Mouse (Mus musculus) intestine, embryonic 14.5 days (tissue): Measurements from ENCODE around the gene Rasl10a. TPM values are rescaled to one million over a fixed set of nuclear protein-coding genes. Genes with fewer than 3 reads are reported as not detected.

Source experiments
- ATAC-seq: fragments of 200-750 bp; cut with Nextera tagmentation; replicated peaks from 2 replicates; pipeline ENCODE4 v1.8.0; 2017; ENCODE audit warnings: low read depth, moderate number of reproducible peaks, moderate TSS enrichment, moderate library complexity; ENCODE audit not compliant: low FRiP score, low TSS enrichment
- DNase-seq: peaks from one replicate; pipeline ENCODE4 v3.0.0-alpha.2; 2018; ENCODE audit warnings: low spot score
- H3K27ac ChIP-seq: fragments of 300-500 bp; sonication (generic); 2 replicates; pipeline ENCODE4 v1.5.1; 2014; ENCODE audit warnings: low read depth, mild to moderate bottlenecking, control low read depth
- H3K27me3 ChIP-seq: fragments of 300-500 bp; sonication (generic); replicated peaks from 2 replicates; pipeline ENCODE4 v1.6.1; 2014; ENCODE audit warnings: low read length, control low read depth; ENCODE audit not compliant: control insufficient read depth, insufficient read depth
- H3K36me3 ChIP-seq: fragments of 300-500 bp; sonication (generic); 2 replicates; pipeline ENCODE4 v1.6.1; 2014; ENCODE audit warnings: low read length, control low read depth; ENCODE audit not compliant: control insufficient read depth, insufficient read depth
- H3K4me1 ChIP-seq: fragments of 300-500 bp; sonication (generic); replicated peaks from 2 replicates; pipeline ENCODE4 v1.6.1; 2014; ENCODE audit warnings: low read length, control low read depth, mixed read lengths; ENCODE audit not compliant: control insufficient read depth, insufficient read depth
- H3K4me2 ChIP-seq: fragments of 300-500 bp; sonication (generic); 2 replicates; pipeline ENCODE4 v1.6.1; 2014; ENCODE audit warnings: low read length
- H3K4me3 ChIP-seq: fragments of 300-500 bp; sonication (generic); 2 replicates; pipeline ENCODE4 v1.5.1; 2014; ENCODE audit warnings: low read depth, low read length, control low read depth, mixed read lengths
- H3K9ac ChIP-seq: fragments of 300-500 bp; sonication (generic); 2 replicates; pipeline ENCODE4 v1.6.1; 2014; ENCODE audit warnings: mild to moderate bottlenecking, low read length
- H3K9me3 ChIP-seq: fragments of 300-500 bp; sonication (generic); 2 replicates; pipeline ENCODE4 v1.6.1; 2016; ENCODE audit warnings: low read length, control low read depth; ENCODE audit not compliant: control insufficient read depth
- WGBS: fragments of 180-500 bp; shearing (Covaris S2); extraction: QIAGEN DNeasy Blood & Tissue Kit; methylation state at CpG from one replicate; pipeline ENCODE4 v1.1.7; 2014; 5-methylcytosine and 5-hydroxymethylcytosine counted together
- polyA plus RNA-seq: library from polyadenylated mRNA; unstranded; fragments of >200 nt; fragmentation: Nextera tagmentation; extraction: Ambion mirVana; gene quantifications from 2 replicates; pipeline ENCODE4 v1.2.1, GENCODE M21; 2014

The Rasl10a gene
- polyA plus RNA-seq, 1 experiment from 2014 or later: 1.1 TPM

- no peak overlapping the region for H3K9ac ChIP-seq
- H3K4me2 ChIP-seq: no peak overlapping the region
- peaks cover 34% of the 10 kb centered on the region for H3K36me3 ChIP-seq
- no peak overlapping the region for H3K27ac ChIP-seq
- H3K9me3 ChIP-seq: no peaks in the 10 kb centered on the region
- no peak for DNase-seq
- ATAC-seq: no peak
- 86% methylated on average over 8 of the region's 8 CpGs for WGBS
- no peaks in the 10 kb centered on the region for H3K4me1 ChIP-seq
- no peaks in the 10 kb centered on the region for H3K27me3 ChIP-seq
- no peak overlapping the region for H3K4me3 ChIP-seq
Measured at GRCm38 (mm10) chr11:5042645-5043381, 15.1 kb upstream of the Rasl10a start.

- peaks cover 9% of the 10 kb centered on the region for H3K36me3 ChIP-seq
- H3K27me3 ChIP-seq: no peaks in the 10 kb centered on the region
- H3K9ac ChIP-seq: no peak overlapping the region
- H3K4me3 ChIP-seq: no peak overlapping the region
- no peak overlapping the region for H3K4me2 ChIP-seq
- no peaks in the 10 kb centered on the region for H3K4me1 ChIP-seq
- H3K9me3 ChIP-seq: no peaks in the 10 kb centered on the region
- no peak for ATAC-seq
- DNase-seq: no peak
- H3K27ac ChIP-seq: no peak overlapping the region
- 47% methylated on average over 12 of the region's 12 CpGs for WGBS
Measured at GRCm38 (mm10) chr11:5046321-5046926, 11.5 kb upstream of the Rasl10a start.

- no peak for DNase-seq
- Histone ChIP-seq H3K4me3 (no peak overlapping the region), H3K36me3 (no peaks in the 10 kb centered on the region), H3K27ac (no peak overlapping the region), H3K9ac (no peak overlapping the region), H3K9me3 (no peaks in the 10 kb centered on the region), H3K27me3 (peaks cover 17% of the 10 kb centered on the region), H3K4me1 (no peaks in the 10 kb centered on the region), H3K4me2 (no peak overlapping the region)
- no peak for ATAC-seq
- WGBS: 85% methylated on average over 10 of the region's 10 CpGs
Measured at GRCm38 (mm10) chr11:5051629-5052028, 6.3 kb upstream of the Rasl10a start.

- ATAC-seq: no peak
Measured at GRCm38 (mm10) chr11:5052200-5052854, 5.6 kb upstream of the Rasl10a start.

GRCm38 (mm10) chr11:5054151-5054550 lies 3.8 kb upstream of the Rasl10a start:
- ATAC-seq (no peak; the same call in 1 of the 2 replicates), DNase-seq (no peak)
- no peak overlapping the region for H3K9ac ChIP-seq
- peaks cover 40% of the 10 kb centered on the region for H3K27me3 ChIP-seq
- no peak overlapping the region for H3K27ac ChIP-seq
- WGBS: 85% methylated on average over 14 of the region's 14 CpGs
- H3K9me3 ChIP-seq: no peaks in the 10 kb centered on the region
- H3K36me3 ChIP-seq: no peaks in the 10 kb centered on the region
- H3K4me1 ChIP-seq: peaks cover 9% of the 10 kb centered on the region; the same call in 1 of the 2 replicates
- H3K4me2 ChIP-seq: no peak overlapping the region
- no peak overlapping the region for H3K4me3 ChIP-seq

More at GRCm38 (mm10) chr11:5052200-5052854, 5.6 kb upstream of the Rasl10a start:
- Histone ChIP-seq H3K4me3 (no peak overlapping the region), H3K27ac (no peak overlapping the region), H3K27me3 (peaks cover 24% of the 10 kb centered on the region), H3K4me1 (no peaks in the 10 kb centered on the region), H3K4me2 (no peak overlapping the region), H3K9ac (no peak overlapping the region), H3K36me3 (no peaks in the 10 kb centered on the region), H3K9me3 (no peaks in the 10 kb centered on the region)
- DNase-seq: no peak
- 67% methylated on average over 10 of the region's 10 CpGs for WGBS

- no peaks in the 10 kb centered on the region for H3K9me3 ChIP-seq
- H3K27me3 ChIP-seq: peaks cover 48% of the 10 kb centered on the region
- no peaks in the 10 kb centered on the region for H3K36me3 ChIP-seq
- no peak overlapping the region for H3K27ac ChIP-seq
- ATAC-seq (no peak), DNase-seq (no peak)
- no peak overlapping the region for H3K4me3 ChIP-seq
- peaks cover 9% of the 10 kb centered on the region; the same call in 1 of the 2 replicates for H3K4me1 ChIP-seq
- no peak overlapping the region for H3K9ac ChIP-seq
- no peak overlapping the region for H3K4me2 ChIP-seq
- 57% methylated on average over 6 of the region's 6 CpGs for WGBS
Measured at GRCm38 (mm10) chr11:5054874-5055273, 3.1 kb upstream of the Rasl10a start.

GRCm38 (mm10) chr11:5055945-5056938 lies 1.7 kb upstream of the Rasl10a start:
- Histone ChIP-seq H3K27me3 (peaks cover 61% of the 10 kb centered on the region), H3K4me1 (peaks cover 12% of the 10 kb centered on the region; the same call in 1 of the 2 replicates), H3K4me3 (no peak overlapping the region), H3K9ac (no peak overlapping the region), H3K36me3 (no peaks in the 10 kb centered on the region), H3K27ac (no peak overlapping the region), H3K9me3 (no peaks in the 10 kb centered on the region), H3K4me2 (no peak overlapping the region)
- DNase-seq: no peak
- ATAC-seq: no peak
- 48% methylated on average over 23 of the region's 23 CpGs for WGBS

GRCm38 (mm10) chr11:5057064-5057463 lies 864 bp upstream of the Rasl10a start:
- H3K4me1 ChIP-seq: peaks cover 17% of the 10 kb centered on the region
- no peak overlapping the region for H3K27ac ChIP-seq
- H3K9ac ChIP-seq: no peak overlapping the region
- ATAC-seq: no peak
- H3K4me2 ChIP-seq: no peak overlapping the region
- H3K27me3 ChIP-seq: peaks cover 66% of the 10 kb centered on the region
- H3K4me3 ChIP-seq: no peak overlapping the region
- 60% methylated on average over 8 of the region's 8 CpGs for WGBS
- no peak for DNase-seq
- no peaks in the 10 kb centered on the region for H3K9me3 ChIP-seq
- H3K36me3 ChIP-seq: no peaks in the 10 kb centered on the region
